Mouse (Mus musculus): ENCODE measurements around the gene Spata31d1d. TPM values are rescaled to one million over a fixed set of nuclear protein-coding genes. Genes with fewer than 3 reads are reported as not detected.

The Spata31d1d gene
- polyA plus RNA-seq, 1 experiment from 2014 or later = not detected

DNA sequence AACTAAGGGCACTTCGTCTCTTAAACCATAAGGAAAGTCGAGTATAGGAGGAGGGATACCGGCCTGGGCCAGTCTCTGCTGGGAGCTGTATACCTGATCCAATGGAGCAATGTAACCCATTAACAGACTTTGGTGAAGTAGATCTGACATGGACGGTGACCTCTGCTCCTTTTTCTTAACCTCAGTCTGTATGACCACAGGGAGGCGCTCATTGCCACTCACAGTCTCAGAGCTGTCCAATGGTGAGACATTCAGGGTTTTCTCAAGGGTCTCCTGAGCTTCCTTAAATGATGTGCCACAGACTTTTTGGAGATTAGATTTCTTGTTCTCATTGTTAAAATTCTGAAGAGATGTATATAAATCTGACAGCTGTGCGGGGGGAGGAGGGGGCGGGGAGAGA is 41.0 kb downstream of the Spata31d1d start:
- no peak overlapping the region for H3K4me3 ChIP-seq
- WGBS = 86% methylated on average over 7 of the region's 7 CpGs
- H3K27ac ChIP-seq = no peak overlapping the region
- no peak overlapping the region for H3K4me2 ChIP-seq
- H3K36me3 ChIP-seq = no peaks in the 10 kb centered on the region
- no peaks in the 10 kb centered on the region for H3K27me3 ChIP-seq
- H3K4me1 ChIP-seq (replicated peaks) = no peaks in the 10 kb centered on the region; the same call in 1 of the 2 replicates
- no peaks in the 10 kb centered on the region for H3K9me3 ChIP-seq
- no peak overlapping the region for H3K9ac ChIP-seq
- ATAC-seq (ENCODE audit: low FRiP score) = no peak

GRCm38 (mm10) chr13:59689843-59690242 is 41.7 kb downstream of the Spata31d1d start:
- Histone ChIP-seq H3K27me3 (no peaks in the 10 kb centered on the region), H3K9me3 (no peaks in the 10 kb centered on the region), H3K36me3 (no peaks in the 10 kb centered on the region), H3K4me2 (no peak overlapping the region), H3K4me1 (replicated peaks) (no peaks in the 10 kb centered on the region; the same call in 1 of the 2 replicates), H3K4me3 (no peak overlapping the region), H3K9ac (no peak overlapping the region), H3K27ac (no peak overlapping the region)
- ATAC-seq (ENCODE audit: low FRiP score) = no peak
- WGBS = 95% methylated on average over 3 of the region's 3 CpGs

GRCm38 (mm10) chr13:59689313-59689712 is 42.2 kb downstream of the Spata31d1d start:
- Histone ChIP-seq H3K9me3 (no peaks in the 10 kb centered on the region), H3K27me3 (no peaks in the 10 kb centered on the region), H3K4me1 (replicated peaks) (no peaks in the 10 kb centered on the region; the same call in 1 of the 2 replicates), H3K36me3 (no peaks in the 10 kb centered on the region), H3K4me2 (no peak overlapping the region), H3K4me3 (no peak overlapping the region), H3K27ac (no peak overlapping the region), H3K9ac (no peak overlapping the region)
- ATAC-seq (ENCODE audit: low FRiP score) = no peak
- WGBS = 89% methylated on average over 9 of the region's 9 CpGs

- 65% methylated on average over 13 of the region's 13 CpGs for WGBS
- H3K9me3 ChIP-seq = no peaks in the 10 kb centered on the region
- H3K27me3 ChIP-seq = no peaks in the 10 kb centered on the region
- no peaks in the 10 kb centered on the region; the same call in 1 of the 2 replicates for H3K4me1 ChIP-seq (replicated peaks)
- H3K4me2 ChIP-seq = no peak overlapping the region
- H3K4me3 ChIP-seq = no peak overlapping the region
- H3K36me3 ChIP-seq = no peaks in the 10 kb centered on the region
- no peak for ATAC-seq (ENCODE audit: low FRiP score)
- H3K9ac ChIP-seq = no peak overlapping the region
- no peak overlapping the region for H3K27ac ChIP-seq
These were observed 43.2 kb downstream of the Spata31d1d start for GRCm38 (mm10) chr13:59688338-59688770.

DNA sequence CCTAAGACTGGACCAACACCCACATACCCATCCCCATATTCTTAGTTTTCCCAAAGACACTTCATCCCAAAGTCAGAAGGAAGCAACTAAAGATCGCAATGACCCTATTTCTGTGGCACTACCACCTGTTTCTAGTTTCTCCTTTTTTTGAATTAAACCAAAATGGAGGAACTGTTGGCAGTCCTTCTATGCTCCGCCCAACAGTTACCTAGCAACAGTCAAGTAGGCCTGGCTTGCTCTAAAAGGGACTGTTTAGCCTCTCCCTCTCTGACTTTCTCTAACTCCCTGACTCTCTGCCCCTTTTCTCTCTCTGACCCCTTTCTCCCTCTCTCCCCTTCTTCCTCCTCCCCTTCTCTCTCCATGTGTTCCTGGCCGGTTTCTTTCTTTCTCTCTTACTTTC is 46.3 kb downstream of the Spata31d1d start:
- Histone ChIP-seq H3K9ac (no peak overlapping the region), H3K36me3 (no peaks in the 10 kb centered on the region), H3K4me2 (no peak overlapping the region), H3K9me3 (no peaks in the 10 kb centered on the region), H3K27me3 (no peaks in the 10 kb centered on the region), H3K4me1 (replicated peaks) (no peaks in the 10 kb centered on the region), H3K4me3 (no peak overlapping the region), H3K27ac (no peak overlapping the region)
- 85% methylated on average over 3 of the region's 3 CpGs for WGBS
- ATAC-seq (ENCODE audit: low FRiP score) = no peak

GRCm38 (mm10) chr13:59682629-59683028 is 48.9 kb downstream of the Spata31d1d start:
- no peaks in the 10 kb centered on the region for H3K36me3 ChIP-seq
- ATAC-seq (ENCODE audit: low FRiP score) = no peak
- 39% methylated on average over 7 of the region's 7 CpGs for WGBS
- H3K4me1 ChIP-seq (replicated peaks) = no peaks in the 10 kb centered on the region
- no peak overlapping the region for H3K4me2 ChIP-seq
- no peak overlapping the region for H3K9ac ChIP-seq
- H3K27me3 ChIP-seq = no peaks in the 10 kb centered on the region
- H3K27ac ChIP-seq = no peak overlapping the region
- no peaks in the 10 kb centered on the region for H3K9me3 ChIP-seq
- no peak overlapping the region for H3K4me3 ChIP-seq

GRCm38 (mm10) chr13:59679908-59680307 is 51.6 kb downstream of the Spata31d1d start:
- no peaks in the 10 kb centered on the region for H3K27me3 ChIP-seq
- no peak overlapping the region for H3K4me2 ChIP-seq
- no peak overlapping the region for H3K9ac ChIP-seq
- WGBS = 77% methylated on average over 4 of the region's 4 CpGs
- ATAC-seq (ENCODE audit: low FRiP score) = no peak
- no peaks in the 10 kb centered on the region for H3K9me3 ChIP-seq
- H3K4me1 ChIP-seq (replicated peaks) = no peaks in the 10 kb centered on the region
- no peaks in the 10 kb centered on the region for H3K36me3 ChIP-seq
- H3K27ac ChIP-seq = no peak overlapping the region
- H3K4me3 ChIP-seq = no peak overlapping the region

DNA sequence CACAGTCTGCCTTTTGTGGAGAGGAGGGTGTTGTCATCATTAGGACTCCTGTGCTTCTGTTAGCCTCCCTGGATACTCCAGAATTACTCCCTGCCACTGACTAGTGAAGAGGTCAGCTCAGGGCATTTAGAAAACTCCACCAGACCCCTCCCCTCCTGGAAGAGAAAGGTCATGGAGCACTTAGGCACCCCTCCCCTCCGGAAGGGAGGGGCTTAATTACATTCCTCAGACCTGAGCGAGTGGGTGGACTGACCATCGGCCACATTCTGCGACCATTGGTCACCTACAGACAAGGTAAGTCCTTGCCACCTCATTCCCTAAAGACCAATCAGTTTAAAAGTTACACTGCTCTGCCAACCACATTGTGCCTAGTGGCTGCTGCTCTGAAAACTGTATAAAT is 52.2 kb downstream of the Spata31d1d start:
- no peak for ATAC-seq (ENCODE audit: low FRiP score)
- Histone ChIP-seq H3K4me2 (no peak overlapping the region), H3K9me3 (no peaks in the 10 kb centered on the region), H3K27me3 (no peaks in the 10 kb centered on the region), H3K9ac (no peak overlapping the region), H3K36me3 (no peaks in the 10 kb centered on the region), H3K4me1 (replicated peaks) (peaks cover 4% of the 10 kb centered on the region), H3K4me3 (no peak overlapping the region), H3K27ac (no peak overlapping the region)
- 57% methylated on average over 4 of the region's 4 CpGs for WGBS

DNA sequence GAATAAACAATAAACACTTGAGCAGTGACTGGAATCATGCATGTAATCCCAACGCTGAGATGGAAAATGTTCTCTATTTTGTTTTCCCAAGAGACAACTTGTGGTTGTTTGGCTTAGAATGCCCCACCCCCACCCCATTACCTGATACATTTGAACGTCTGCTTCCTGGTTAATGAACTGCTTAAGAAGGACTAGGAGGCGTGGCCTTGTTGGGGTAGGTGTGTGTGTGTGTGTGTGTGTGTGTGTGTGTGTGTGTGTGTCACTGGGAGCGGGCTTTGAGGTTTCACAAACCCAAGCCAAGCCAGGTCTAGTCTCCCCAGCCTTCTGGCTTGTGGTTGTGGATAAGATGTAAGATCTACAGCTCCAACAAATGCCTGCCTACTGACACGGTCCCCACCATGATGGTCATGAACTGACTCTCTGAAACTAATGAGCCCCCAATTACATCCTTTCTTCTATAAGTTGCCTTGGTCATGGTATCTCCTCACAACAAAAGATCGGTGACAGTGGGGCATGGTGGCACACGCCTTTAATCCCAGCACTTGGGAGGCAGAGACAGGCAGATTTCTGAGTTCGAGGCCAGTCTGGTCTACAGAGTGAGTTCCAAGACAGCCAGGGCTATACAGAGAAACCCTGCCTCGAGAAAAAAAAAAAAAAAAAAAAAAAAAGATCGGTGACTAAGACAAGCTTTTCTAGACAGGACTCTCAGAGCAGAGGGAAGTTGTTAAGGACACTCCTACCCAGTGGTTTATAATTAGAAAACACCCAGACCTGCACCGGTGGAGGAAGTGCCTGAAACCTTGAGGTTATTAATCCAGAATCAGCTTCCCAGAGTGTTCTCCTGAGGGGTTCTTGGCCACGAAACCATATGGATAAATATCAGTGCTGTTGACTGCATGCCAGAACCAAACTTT is 55.0 kb downstream of the Spata31d1d start:
- H3K4me2 ChIP-seq = no peak overlapping the region
- no peaks in the 10 kb centered on the region for H3K9me3 ChIP-seq
- no peak for ATAC-seq (ENCODE audit: low FRiP score)
- 80% methylated on average over 11 of the region's 12 CpGs for WGBS
- H3K27me3 ChIP-seq = no peaks in the 10 kb centered on the region
- no peak overlapping the region for H3K4me3 ChIP-seq
- H3K27ac ChIP-seq = no peak overlapping the region
- H3K9ac ChIP-seq = no peak overlapping the region
- H3K36me3 ChIP-seq = no peaks in the 10 kb centered on the region
- H3K4me1 ChIP-seq (replicated peaks) = peaks cover 24% of the 10 kb centered on the region

Other genes with a start within 250 kb of the Spata31d1d start
- 55.6 and 57.6 TPM in 2 replicates for gene Agtpbp1, start 146.5 kb downstream of the Spata31d1d start, polyA plus RNA-seq (2015; fragmentation: Nextera tagmentation; extraction: Ambion mirVana)
- gene Naa35, start 146.5 kb downstream of the Spata31d1d start, polyA plus RNA-seq (2015; fragmentation: Nextera tagmentation; extraction: Ambion mirVana) = 156 and 159 TPM in 2 replicates
- 49.3 and 50.6 TPM in 2 replicates for gene Golm1, start 55.9 kb downstream of the Spata31d1d start, polyA plus RNA-seq (2015; fragmentation: Nextera tagmentation; extraction: Ambion mirVana)
- gene 4921517D22Rik, start 37.6 kb downstream of the Spata31d1d start, polyA plus RNA-seq (2015; fragmentation: Nextera tagmentation; extraction: Ambion mirVana) = not detected in 2 replicates
- 0.04 TPM in 1 of 2 replicates, not detected in the other for gene Spata31d1a, start 21.4 kb downstream of the Spata31d1d start, polyA plus RNA-seq (2015; fragmentation: Nextera tagmentation; extraction: Ambion mirVana)
- gene Spata31d1b, start 19.5 kb downstream of the Spata31d1d start, polyA plus RNA-seq (2015; fragmentation: Nextera tagmentation; extraction: Ambion mirVana) = not detected in 2 replicates
- 0.22 TPM in 1 of 2 replicates, not detected in the other for gene 1700014D04Rik, start 15.0 kb upstream of the Spata31d1d start, polyA plus RNA-seq (2015; fragmentation: Nextera tagmentation; extraction: Ambion mirVana)
- 159 and 160 TPM in 2 replicates for gene Isca1, start 38.1 kb upstream of the Spata31d1d start, polyA plus RNA-seq (2015; fragmentation: Nextera tagmentation; extraction: Ambion mirVana)
- gene Gm49354, start 50.5 kb upstream of the Spata31d1d start, polyA plus RNA-seq (2015; fragmentation: Nextera tagmentation; extraction: Ambion mirVana) = not detected in 2 replicates
- gene Tut7, start 91.4 kb upstream of the Spata31d1d start, polyA plus RNA-seq (2015; fragmentation: Nextera tagmentation; extraction: Ambion mirVana) = 51.5 and 53.1 TPM in 2 replicates